Mouse (Mus musculus) ovary, postnatal 10 days (tissue): ENCODE data around the gene Tph1.

Experiments used
- DNase-seq: peaks from one replicate; pipeline ENCODE4 v3.0.0; 2022; ENCODE audit warnings: low spot score

The Tph1 gene

DNA sequence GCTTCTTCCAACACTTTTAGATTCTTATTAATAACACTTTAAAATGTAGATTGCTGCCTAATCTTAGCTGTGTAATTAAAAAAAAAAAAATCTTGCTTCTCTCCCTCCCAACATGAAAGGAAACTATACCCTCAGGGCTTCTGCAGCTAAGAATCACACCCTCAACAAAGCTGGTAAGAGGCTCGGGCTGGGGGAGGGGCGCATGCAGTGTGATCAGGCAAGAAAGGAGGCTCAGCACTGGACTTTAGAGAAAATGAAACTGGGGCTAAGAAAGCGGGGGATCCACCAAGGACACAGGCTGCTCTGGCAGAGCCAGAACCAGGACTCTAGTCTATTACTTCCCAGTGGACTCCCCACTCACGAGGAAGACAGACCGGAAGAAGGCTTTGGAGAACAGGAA, 71.2 kb downstream of the Tph1 start:
- DNase-seq: no peak

DNA sequence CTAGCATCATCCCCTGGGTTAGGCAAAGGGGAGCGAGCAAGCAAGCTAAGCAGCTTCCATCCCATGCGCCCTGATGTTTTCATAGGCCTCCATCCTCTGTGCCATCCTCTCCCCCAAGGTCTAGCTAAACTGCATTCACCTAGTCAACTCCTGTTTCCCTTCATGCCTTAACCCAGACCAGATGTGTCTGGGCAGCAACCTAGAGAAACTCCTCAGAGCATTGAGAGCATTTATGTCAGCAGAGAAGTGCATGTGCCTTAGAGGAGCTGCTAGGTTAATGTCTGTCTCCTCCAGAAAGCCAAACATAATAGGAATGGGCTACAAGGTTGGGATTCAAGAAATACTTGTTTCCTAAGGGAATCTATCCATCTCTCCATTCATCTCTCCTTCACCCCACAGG, 75.3 kb downstream of the Tph1 start:
- no peak for DNase-seq
